Mouse (Mus musculus) gastrocnemius, postnatal 36 days (tissue): Measurements from ENCODE around the gene Flvcr1. TPM values are rescaled to one million over a fixed set of nuclear protein-coding genes. Genes with fewer than 3 reads are reported as not detected.

Experiments
- DNase-seq, 2 experiments: peaks; one replicate each; pipeline ENCODE4 v3.0.0; 2022
- intact Hi-C: fragments of 180-260 bp; cut with DNase I; formaldehyde crosslinking; loops from one replicate; pipeline ENCODE4 v1.15.1; 2025
- total RNA-seq, 2 experiments: library from RNA; stranded (reverse); gene quantifications; 2 replicates each; pipeline ENCODE4 v1.2.3; 2021

Gene Flvcr1
- total RNA-seq, 2 experiments from 2014 or later: 12.5 to 20.2 TPM

GRCm38 (mm10) chr1:190996346-190996877 lies 29.5 kb downstream of the Flvcr1 start:
- intact Hi-C loops: no loop called here

GRCm38 (mm10) chr1:190995548-190995947 lies 30.4 kb downstream of the Flvcr1 start:
- peak; percentile 51 to 61 for DNase-seq
- intact Hi-C loops: no loop called here

More at GRCm38 (mm10) chr1:190996346-190996877, 29.5 kb downstream of the Flvcr1 start:
- DNase-seq: no peak

DNA sequence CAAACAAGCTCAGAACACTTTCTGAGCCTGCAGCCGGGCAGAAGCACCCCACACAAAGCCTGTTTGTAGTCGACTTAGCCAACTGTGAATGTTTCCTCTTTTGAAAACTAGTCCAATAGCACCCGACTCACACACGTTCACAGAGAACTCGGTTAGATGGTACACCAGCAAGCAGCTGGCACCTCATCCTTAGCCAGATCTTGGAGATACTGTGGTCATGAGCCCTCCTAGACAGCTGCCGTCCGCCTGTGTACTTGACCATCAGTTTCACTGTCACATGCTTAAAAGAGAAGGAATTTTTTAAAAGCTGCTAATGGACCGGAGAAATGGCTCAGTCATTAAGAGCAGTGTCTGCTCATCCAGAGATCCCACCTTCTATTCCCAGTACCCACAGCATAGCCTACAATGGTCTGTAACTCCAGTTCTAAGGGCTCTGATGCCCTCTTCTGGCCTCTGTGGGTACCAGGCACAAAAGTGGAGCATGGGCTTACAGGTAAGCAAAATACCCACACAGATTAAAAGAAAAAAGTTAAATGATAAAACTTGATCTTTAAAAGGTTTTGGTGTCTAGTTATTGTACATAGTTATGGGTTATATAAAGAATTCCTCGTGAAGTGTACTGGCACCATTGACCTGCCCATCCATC lies 36.4 kb downstream of the Flvcr1 start:
- no peak for DNase-seq
- intact Hi-C loops: loop anchor here (5.0 kb wide), 1 partner anchor 42 kb away; no protein-coding TSS in a partner anchor

- DNase-seq: no peak
Measured at GRCm38 (mm10) chr1:190981412-190981811, 44.5 kb downstream of the Flvcr1 start.

GRCm38 (mm10) chr1:190980470-190980869 lies 45.5 kb downstream of the Flvcr1 start:
- intact Hi-C loops: no loop called here
- no peak for DNase-seq

More at GRCm38 (mm10) chr1:190981412-190981811, 44.5 kb downstream of the Flvcr1 start:
- intact Hi-C loops: no loop called here

- intact Hi-C loops: no loop called here
- peak; percentile 69 to 74 for DNase-seq
Measured at GRCm38 (mm10) chr1:190979100-190979563, 46.8 kb downstream of the Flvcr1 start, which contains the start of gene Vash2. TSS of gene Vash2 (minus strand) at chr1:190979296.

- intact Hi-C loops: no loop called here
- no peak for DNase-seq
Measured at GRCm38 (mm10) chr1:190978511-190979073, 47.4 kb downstream of the Flvcr1 start.

DNA sequence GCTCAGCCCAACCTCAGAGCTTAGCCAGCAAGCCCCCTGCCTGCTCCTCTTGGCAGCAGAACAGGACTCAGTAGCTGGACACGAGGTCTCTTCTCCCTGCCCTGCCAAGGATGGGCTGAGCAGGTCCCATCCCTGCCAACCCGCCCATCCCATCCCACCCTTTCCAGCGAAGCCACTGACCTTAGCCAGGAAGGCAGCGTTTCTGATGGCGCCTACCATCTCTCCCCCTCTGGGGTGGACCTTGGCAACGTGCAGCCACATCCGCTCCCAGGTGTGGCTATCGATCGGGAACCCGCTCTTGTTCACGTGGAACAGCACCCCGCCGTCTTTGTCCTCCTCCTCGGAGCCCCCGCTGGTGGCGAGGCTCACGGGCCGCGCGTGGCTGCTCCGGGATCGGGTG lies 48.0 kb downstream of the Flvcr1 start:
- intact Hi-C loops: no loop called here
- DNase-seq: no peak

GRCm38 (mm10) chr1:190976887-190977573 lies 48.9 kb downstream of the Flvcr1 start:
- intact Hi-C loops: no loop called here
- peak in 1 of 2 experiments; percentile 21 for DNase-seq

- intact Hi-C loops: no loop called here
- no peak for DNase-seq
Measured at GRCm38 (mm10) chr1:190974833-190975232, 51.1 kb downstream of the Flvcr1 start.

- intact Hi-C loops: no loop called here
- DNase-seq: no peak
Measured at GRCm38 (mm10) chr1:190974191-190974590, 51.8 kb downstream of the Flvcr1 start.

DNA sequence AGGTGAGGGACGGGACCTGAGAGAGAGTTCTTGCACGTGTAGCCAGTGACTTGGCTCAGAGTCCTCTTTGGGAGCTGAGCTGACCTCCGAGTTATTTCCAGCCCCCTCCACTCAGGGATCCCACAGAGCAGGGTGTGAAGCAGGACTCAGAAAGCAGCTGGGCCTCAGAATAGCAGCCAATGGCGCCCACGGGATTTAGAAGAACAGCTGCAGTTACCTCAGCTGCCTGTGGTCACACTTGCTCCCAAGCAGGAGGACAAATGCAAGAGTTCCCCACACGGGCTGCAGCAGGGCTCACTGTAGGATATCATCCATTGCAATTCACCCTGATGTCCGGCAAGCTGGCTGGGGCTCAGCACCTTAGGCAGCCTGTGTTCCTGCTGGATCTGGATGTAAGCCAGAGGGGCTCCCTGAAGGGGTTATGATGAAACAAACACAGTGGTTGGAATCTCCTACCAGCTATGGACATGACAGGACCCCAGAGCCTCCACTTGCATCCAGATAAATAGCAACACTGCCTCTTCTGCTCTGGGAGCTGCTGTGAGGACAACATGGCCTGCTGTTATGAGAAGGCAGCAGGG lies 53.3 kb downstream of the Flvcr1 start:
- intact Hi-C loops: no loop called here

GRCm38 (mm10) chr1:190971708-190972610 lies 54.0 kb downstream of the Flvcr1 start:
- intact Hi-C loops: no loop called here
- no peak for DNase-seq

More for the DNA sequence above, 53.3 kb downstream of the Flvcr1 start:
- DNase-seq: peak; percentile 30 to 42

- intact Hi-C loops: no loop called here
- no peak for DNase-seq
Measured at GRCm38 (mm10) chr1:190968010-190968409, 57.9 kb downstream of the Flvcr1 start.

DNA sequence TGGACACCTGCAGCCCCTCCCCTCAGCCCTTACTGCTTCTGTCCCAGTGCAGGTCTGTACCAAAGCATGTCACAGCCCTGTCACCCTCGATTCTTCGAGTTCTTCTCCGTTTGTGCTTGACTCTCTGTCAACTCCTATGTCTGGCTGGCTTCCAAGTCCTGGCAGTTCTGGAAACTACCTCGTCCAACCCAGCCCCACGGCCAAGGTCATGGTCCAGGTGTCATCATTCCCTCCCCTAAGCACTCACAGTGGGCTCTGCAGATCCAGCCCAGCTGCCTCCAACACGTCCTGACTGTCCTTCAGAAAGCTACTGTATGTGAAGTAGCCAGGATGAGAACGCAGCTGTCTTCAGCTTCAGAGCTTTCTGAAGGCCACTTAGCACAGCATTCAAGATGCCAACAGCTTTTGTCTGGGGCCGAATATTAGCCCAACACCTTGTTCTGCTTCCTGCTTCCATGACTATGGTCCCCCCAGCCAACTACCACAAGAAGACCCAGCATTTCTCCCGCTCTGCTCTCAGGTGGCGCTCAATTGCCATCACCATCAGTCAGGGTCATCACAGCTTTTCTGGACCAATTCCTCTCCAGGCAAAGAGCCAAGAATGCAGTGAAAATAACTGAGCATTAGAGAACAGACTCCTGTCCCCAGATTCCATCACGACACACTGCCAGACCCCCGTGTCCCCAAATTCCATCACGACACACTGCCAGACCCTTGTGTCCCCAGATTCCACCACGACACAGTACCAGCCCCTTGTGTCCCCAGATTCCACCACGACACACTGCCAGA lies 60.8 kb downstream of the Flvcr1 start:
- intact Hi-C loops: no loop called here
- DNase-seq: no peak

DNA sequence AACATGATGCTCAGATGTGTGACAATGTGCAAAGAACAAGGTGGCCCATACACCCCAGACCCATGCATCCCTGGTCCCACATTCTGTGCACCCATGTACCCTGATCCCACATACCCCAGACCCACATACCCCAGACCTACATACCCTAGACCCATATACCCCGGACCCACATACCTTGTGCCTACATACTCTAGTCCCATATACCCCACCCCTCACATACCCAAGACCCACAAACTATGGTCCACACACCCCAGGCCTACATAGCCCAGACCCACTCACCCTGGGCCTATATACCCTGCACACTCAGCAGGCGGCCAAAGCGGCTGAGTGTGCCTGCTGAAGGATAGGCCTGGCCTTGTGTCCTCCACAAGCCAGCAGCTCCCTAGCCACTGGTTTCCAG lies 63.2 kb downstream of the Flvcr1 start:
- intact Hi-C loops: no loop called here
- DNase-seq: no peak

DNA sequence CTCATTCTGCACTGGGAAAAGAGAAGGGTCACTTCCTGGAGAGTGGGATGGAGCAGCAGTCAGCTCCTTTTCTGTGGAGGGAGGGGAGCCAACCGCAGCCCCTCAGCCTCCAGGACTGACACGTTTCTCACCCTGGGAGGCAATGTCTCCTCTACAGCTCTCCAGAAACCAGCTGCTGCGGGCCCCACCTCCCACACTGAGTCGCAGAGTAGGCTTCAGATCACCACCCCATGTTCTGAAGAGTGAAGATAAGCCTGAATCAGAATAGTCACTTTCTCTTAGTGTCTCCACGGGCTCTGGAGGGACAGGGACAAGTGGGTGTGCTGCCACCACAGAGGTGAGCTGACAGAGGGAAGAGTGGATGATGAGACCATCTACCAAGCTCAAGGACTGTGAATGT lies 67.1 kb downstream of the Flvcr1 start:
- no peak for DNase-seq
- intact Hi-C loops: loop anchor here (10.0 kb wide), 1 partner anchor 326 kb away; no protein-coding TSS in a partner anchor
